Mouse (Mus musculus) NIH3T3 (cell line): ENCODE data around the gene Mast3.

Experiments used
- DNase-seq: peaks from one replicate; pipeline ENCODE4 v3.0.0-alpha.2; 2012; ENCODE audit warnings: low read depth

Gene Mast3

GRCm38 (mm10) chr8:70745691-70746220 is 59.1 kb downstream of the Mast3 start:
- DNase-seq, result no peak

- no peak for DNase-seq
Measured at GRCm38 (mm10) chr8:70744806-70745205, 60.0 kb downstream of the Mast3 start.

- no peak for DNase-seq
Measured at GRCm38 (mm10) chr8:70743656-70744590, 60.9 kb downstream of the Mast3 start.

GRCm38 (mm10) chr8:70742981-70743655 is 61.7 kb downstream of the Mast3 start:
- no peak for DNase-seq

- no peak for DNase-seq
Measured at GRCm38 (mm10) chr8:70742176-70742575, 62.7 kb downstream of the Mast3 start.

GRCm38 (mm10) chr8:70741661-70742060 is 63.2 kb downstream of the Mast3 start:
- no peak for DNase-seq

GRCm38 (mm10) chr8:70738211-70738610 is 66.6 kb downstream of the Mast3 start:
- no peak for DNase-seq

- no peak for DNase-seq
Measured at GRCm38 (mm10) chr8:70737705-70738104, 67.1 kb downstream of the Mast3 start.

GRCm38 (mm10) chr8:70730956-70731355 is 73.9 kb downstream of the Mast3 start:
- no peak for DNase-seq

- no peak for DNase-seq
Measured at GRCm38 (mm10) chr8:70729808-70730475, 74.9 kb downstream of the Mast3 start.
